Mouse (Mus musculus) embryo, embryonic 9.5 days (tissue): ENCODE measurements around the gene Inpp5f.

ENCODE experiments used
- DNase-seq: peaks from one replicate; pipeline ENCODE4 v3.0.0-alpha.2; 2017; ENCODE audit errors: extremely low spot score

The Inpp5f gene

GRCm38 (mm10) chr7:128739462-128740277, 128.5 kb downstream of the Inpp5f start:
- DNase-seq, result no peak

GRCm38 (mm10) chr7:128740334-128740733, 129.2 kb downstream of the Inpp5f start, which contains the start of gene Mcmbp:
Gene Mcmbp, minus strand, starts transcription at chr7:128740495.
- peak; percentile 97 for DNase-seq

- DNase-seq, result no peak
These were observed 132.8 kb downstream of the Inpp5f start for GRCm38 (mm10) chr7:128743898-128744297.

- peak; percentile 96 for DNase-seq
These were observed 133.8 kb downstream of the Inpp5f start, which contains the start of gene Sec23ip for GRCm38 (mm10) chr7:128744684-128745485. Gene Sec23ip, plus strand, starts transcription at chr7:128744943.
